Mouse (Mus musculus) urinary bladder, postnatal 25 days (tissue): Measurements from ENCODE around the gene Srrm3.

ENCODE experiments used
- DNase-seq: peaks from one replicate; pipeline ENCODE4 v3.0.0; 2022; ENCODE audit warnings: low spot score

Srrm3 gene

DNA sequence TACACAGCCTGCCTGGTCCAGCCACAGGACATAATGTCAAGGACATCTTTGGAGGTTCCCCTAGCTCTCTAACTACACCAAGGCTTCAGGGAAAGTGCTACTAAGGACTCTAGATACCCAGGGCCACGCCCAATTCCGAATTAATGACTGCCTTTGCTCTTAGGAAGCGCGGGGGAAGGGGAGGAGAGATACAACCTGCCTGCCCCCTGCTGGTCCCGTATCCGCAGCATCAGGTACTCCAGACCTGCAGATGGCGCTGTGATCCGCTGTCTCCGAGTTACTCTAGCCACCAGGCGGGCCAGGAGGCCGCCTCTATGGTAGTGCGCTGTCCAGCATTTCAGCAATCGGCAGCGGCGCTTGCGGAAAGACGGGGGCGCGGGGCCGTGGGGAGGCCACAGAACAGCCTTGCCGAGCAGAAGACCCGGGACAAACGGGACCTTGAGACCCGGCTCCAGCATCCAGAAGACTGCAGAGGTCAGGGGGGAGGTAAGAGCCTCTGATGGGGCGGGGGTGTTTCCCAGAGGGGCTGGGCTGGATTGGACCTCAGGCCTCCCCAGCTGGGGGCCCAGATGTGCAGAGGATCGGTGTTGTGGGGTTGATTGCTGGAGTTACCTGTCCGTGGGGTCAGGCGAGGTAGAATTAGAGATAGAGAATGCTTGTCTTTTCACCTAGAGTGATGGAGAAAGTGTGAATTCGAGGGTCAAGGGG lies at the start of gene Srrm3:
Srrm3 (plus strand) TSS at position 336 of the 708 bp plus-strand sequence.
- DNase-seq, result peak; percentile 94

DNA sequence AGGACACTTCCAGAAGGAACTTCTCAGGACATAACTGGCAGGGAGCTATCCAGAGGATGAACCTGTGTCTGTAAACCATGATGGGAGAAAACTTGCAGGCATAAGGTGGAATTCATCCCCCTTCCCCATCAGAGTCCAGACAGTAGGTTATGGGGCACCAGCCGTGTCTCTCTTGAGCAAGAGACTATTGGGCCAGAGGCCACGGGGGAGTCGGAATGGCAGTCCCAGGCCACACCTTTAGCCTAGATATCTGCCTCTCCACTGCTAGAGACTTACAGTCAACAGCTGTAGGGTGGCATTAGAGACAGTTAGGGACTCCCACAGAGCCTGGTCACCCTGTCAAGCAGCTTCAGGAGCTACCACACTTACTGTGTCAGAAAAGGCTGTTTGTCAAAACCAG lies 44.8 kb upstream of the Srrm3 start:
- DNase-seq, result no peak

DNA sequence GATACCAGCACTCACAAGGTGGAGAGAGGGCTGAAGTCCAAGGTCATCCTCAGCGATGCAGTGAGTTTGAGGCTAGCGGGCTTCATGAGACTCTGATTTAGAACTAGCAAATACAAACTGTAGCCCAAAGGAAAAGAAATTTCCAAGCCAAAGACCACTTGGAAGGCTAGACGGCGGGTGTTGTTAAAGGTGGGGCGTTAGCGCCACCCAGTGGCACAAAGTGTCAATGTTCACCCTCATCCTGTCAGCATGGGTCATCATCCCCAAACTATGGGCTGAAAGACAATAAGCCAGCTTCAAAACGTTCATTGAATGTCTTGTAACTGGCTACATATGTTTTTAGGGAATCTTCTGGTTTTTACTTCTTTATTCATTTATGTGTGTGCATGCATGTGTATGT lies 43.2 kb upstream of the Srrm3 start:
- peak; percentile 70 for DNase-seq

DNA sequence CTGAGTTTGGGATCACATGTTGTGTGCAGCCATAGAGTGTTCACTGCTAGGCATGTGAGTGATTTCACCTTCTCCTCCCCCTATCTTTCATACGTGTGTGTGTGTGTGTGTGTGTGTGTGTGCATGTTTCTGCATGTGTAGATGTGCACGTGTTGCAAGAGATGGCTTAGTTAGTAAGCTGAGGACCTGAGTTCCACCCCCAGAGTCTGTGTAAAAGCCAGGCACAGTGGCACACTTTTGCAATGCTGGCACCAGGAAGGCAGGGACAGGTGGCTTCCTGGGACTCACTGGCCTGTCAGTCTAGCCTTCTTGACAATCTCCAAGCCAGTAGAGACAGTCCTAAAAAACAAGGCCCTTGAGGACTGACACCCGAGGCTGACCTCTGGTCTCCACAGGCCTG lies 41.7 kb upstream of the Srrm3 start:
- DNase-seq, result no peak

DNA sequence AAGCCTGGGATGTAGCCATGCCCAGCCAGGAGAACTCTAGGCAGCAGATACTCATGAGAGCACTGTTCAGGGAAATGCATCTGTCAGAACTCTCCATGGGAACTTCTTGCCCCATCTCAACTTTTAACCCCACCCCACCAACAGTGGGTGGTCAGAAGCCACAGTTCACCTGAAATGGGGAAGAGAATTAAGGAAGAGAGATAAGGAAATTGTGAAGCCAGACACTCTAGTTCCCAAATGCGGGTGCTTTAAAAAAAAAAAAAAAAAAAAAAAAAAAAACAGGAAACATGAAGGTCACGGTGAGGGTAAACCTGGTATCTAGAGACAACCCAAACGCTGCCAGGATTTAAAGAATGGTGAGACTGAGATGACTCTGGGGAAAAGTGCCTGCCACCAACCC lies 34.2 kb upstream of the Srrm3 start:
- DNase-seq, result no peak

DNA sequence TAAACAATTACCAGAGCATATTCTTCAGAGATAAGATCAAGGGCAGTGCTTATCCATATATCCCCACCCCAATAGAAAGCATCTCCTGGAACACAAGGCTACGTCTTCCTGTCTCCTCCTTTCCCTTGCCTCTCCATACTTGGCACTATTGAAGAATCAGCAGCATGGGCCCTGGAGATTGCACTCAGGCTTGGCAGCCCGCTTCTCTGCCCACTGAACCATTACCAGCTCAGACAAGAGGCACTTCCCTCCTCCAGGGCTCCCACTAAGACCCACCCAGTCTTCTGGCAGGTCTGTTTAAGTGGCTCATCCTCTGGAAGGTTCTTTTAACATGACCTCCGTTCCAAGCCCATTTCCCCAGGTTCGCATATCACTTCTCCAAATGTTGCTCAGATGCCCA lies 30.1 kb upstream of the Srrm3 start:
- no peak for DNase-seq

DNA sequence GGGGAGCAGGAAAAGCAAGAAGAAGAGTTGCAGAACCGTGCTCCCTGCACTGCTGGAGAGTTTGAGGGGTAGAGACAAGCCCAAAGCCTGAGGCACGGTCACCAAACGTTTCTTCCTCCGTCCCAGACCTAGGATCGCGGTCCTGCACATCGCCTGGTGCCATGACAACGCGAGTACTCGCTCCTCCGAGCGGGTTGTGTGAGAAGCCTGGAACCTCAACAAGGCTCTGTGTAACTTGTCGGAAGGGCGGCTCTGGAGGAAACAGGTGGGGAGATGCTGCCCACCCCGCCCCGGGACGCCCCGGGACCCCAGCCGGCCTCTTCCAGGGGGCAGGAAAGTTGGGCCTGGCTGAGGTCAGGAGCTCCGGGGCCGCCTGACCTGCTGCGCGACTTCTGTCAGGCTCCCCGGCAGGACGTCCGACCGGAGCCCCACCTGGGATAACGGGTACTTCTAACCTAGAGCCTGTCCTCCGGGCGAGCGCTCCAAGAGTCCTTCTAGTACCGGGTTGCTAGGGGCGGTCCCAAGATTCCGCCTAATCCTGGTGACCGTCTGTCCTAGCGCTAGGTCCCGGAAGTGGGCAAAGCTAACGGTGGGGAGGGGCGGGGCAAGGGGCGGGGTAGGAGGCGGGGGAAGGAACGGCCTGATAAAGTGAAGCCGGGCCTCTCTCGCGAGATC lies 28.8 kb upstream of the Srrm3 start, which contains the start of gene Styxl1:
Styxl1 (minus strand) TSS at position 590 of the 675 bp plus-strand sequence.
- DNase-seq, result no peak

DNA sequence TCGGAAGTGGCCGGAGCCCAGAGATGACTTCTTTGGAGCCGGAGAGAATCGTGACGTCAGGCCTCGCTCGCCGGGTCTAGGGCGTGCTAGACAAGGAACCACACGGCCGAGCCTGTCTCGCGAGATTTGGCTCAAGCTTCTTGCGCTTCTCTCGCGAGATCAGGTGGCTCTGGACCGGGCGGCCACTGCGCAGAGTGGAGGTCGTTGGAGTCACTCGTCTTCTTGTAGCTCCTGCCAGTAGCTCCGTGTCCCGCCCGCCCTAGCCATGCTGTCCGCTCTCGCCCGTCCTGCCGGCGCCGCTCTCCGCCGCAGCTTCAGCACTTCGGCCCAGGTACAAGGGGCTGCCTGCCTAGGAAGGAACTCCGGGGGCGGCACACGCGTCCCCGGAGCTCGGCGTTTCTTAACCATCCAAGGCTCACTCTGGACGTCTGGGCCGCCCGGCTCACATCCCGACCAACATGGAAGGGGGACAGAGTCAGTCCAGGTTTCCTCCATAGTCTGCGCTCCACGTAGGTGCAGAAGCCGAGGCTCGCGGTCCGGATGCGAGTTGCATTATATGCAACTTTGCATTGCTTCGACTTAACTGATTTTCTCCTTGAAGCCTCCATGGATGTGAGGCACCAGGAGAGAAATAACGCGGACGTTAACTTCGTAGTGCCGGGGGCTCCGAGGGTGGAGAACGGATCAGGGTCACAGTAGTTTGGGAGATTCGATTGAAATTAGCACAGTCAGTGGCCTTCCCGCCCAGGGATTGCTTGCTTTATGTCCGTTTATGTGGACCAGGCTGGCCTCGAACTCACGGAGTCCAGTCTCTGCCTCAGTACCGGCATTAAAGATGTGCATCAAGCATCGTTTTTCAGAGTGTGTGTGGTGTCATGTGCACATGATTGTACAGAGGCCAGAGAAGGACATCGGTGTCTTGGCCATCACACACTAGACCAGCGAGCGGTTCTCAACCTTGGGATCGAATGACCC lies 27.9 kb upstream of the Srrm3 start, which contains the start of gene Mdh2:
Mdh2 (plus strand) TSS at position 10 of the 975 bp plus-strand sequence.
- DNase-seq, result peak; percentile 97

DNA sequence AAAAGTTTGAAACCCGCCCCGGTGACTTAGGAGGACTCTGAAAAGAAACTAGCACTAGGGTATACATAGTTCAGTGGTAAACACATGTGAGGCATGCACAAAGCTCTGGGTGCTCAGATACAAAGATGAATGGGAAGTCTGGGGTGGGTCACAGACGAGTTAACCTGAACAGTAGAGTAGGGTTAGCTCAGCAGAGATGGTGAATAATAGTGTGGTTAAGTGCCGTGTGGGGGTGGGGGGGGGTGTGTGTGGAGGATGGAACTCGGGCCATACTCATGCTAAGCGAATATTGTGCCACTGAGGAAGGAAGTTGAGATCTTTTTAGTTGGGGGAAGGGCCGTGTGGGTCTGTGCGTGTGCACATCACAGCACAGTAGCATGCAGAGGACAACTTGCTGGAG lies 26.4 kb upstream of the Srrm3 start:
- DNase-seq, result no peak

DNA sequence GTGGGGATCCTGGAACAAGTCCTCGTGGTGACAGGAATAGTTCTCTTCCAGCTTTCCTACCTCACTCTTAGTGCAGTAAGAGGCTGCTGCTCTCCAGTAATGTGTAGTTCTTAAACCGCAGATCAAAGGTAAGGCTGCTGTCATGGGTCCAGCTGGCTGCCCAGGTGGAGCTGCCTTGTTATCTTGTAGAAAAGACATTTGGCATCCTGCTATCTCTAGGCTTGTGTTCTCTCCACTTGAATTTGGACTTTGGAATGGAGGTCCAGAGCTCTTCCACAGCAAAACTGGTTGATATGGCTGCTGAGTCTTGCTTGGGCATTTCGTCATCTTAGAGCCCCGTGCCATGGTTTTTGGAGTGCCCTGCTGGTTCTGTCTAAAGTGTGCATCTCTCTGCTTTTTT lies 23.8 kb upstream of the Srrm3 start:
- DNase-seq, result no peak

DNA sequence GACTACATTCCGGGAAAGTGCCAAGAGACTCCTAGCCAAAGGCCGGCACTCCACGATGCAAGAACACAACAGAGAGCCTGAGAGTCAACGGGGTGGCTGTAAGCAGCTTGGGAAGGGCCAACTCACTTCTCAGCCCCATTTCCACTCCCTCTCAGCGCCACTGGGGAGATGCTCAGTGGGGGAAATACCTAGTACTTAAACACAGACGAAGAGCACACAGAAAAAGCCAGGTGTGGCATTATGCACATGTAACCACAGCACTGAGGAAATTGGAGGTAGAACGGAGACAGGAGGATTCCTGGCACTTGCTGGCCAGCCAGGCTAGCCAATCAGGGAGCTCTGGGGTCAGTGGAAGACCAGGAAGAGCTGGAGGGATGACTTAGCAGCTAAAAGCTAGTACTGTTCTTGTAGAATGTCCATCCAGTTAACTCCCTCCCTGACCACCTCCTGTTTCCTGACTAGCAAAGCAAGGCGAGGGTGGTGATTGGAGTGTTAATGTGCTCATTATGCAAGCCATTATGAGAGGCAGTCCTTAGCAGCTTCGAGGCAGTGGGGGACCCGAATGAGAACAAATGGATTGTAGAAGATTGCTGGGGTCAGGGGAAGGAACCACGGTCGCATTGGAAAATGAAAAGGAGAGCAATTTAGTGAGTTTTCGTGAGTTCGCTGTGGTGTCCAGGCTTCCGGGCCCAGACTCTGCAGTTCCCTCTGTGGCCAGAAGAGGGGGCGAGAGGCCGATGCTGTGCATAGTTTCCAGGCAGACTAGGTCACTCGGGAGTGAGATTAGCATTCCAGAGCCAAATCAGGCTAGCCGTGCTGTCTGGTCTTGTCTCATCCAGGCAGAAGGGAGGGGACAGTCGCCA lies 12.5 kb upstream of the Srrm3 start:
- peak; percentile 88 for DNase-seq

DNA sequence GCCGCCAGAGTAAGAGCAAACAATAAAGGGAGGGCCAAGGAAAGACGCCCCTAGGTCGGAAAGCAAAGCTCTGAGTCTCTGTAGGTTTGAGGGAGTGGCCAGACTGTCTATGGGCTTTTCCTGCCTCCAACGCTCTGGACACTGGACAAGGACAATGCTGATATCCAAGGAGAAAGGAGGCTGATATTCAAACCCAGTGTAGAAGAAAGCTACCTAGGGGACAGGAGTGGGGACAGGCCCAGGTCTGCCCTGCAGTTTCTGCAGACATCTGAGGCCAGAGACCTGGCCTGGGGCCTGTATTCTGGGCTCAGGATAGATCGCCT lies 11.9 kb upstream of the Srrm3 start:
- no peak for DNase-seq

DNA sequence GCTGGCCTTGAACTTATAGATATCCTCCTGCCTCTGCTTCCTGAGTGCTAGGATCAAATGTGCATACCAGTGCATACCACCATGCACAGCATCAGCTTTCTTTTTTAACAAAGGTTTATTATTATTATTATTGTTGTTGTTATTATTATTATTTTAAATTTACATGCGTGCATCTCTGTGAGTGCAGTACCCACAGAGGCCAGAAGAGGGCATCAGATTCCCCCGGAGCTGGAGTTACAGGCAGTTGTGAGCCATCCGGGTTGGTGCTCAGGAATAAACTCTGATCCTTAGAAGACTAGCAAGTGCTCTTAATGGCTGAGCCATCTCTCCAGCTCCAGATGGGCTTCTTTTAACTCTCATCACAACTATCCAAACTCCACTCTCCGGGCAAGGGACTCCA lies 6.9 kb upstream of the Srrm3 start:
- no peak for DNase-seq

DNA sequence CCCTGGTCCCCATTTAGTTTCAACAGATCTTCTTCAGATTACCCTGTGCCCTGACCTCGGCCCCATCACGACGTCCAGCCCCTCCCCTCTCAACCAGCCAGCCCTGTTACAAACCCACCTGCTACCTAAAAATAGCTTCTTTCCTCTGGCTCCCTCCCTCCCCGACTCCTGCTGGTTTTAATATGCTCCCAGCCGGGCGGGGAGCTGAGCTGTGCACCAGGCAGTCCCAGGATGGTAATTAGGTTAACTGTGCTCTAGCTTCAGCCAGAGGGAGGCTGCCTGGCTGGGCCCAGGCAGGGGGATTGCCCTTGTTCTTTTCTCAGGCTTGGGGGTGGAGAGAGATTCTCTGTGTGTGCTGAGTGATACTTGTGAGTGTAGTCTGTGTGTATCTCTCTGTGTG lies 5.8 kb upstream of the Srrm3 start:
- DNase-seq, result no peak

DNA sequence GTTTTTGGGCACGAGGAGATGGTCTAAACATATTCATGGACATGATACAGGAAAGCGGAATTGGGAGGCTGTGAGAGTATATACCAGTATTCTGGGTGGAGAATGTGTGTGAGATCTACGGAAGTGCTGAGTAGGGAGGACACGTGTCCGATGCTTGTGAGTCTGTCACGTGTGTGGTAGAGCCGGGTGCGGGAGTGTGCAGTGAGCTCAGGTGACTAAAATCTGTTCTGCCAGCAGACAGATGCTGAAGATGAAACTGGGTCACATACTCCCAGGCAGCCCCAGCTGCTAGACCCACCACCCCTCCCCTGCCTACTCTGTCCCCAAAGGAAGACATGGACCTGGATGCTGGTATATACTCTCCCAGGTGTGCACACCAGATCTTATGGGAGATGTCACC lies 4.0 kb upstream of the Srrm3 start:
- DNase-seq, result no peak

DNA sequence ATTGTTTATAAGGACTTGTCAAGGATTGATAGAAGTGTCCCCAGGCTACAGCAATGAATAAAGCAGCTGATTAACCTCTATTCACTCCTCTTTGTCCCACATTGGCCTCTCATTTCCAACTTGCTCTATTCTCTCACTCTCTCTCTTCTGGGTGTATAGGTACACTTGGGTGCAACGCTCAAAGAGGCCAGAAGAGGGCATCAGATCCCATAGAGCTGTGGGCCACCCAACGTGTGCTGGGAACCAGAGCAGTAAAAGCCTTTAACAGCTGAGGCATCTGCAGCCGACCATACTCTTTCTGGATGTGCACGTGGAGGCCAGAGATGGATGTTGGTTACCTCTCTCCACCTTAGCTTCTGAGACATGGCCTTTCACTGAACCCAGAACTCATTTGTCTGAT lies 3.6 kb upstream of the Srrm3 start:
- no peak for DNase-seq

DNA sequence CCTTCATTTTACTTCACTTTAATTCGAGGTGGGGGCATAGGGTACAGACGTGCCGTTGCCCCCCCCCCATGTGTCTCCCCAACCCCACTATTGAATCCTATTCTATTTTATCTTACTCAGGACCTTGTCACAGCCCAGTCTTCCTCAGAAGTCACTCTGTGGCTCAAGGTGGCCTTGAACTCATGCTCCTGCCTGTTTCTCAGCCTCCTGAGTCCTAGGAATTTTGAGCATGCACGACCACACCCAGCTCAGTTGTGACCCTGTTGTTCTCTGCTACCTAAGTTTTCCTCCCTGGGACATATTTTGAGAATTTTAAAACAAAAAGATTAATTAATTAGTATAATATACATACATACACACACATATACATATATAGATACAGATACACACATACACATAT lies 3.0 kb upstream of the Srrm3 start:
- no peak for DNase-seq

DNA sequence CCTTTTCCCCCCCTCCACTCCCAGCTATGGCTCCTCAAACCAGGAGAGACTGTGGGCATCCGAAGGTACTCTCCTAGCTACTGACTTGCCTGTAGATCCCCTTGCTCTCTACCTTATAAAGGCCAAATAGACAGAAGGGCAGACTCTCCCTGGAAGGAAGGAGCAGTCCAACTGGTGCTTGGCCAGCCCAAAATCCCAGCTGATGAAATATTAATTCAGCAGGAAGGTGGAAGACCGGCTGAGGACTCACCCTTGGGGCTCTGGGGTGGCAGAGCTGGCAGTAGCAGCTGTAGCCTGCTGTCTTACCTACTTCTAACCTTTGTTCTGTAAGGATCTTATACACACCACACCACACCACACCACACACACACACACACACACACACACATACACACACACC lies 2.0 kb upstream of the Srrm3 start:
- DNase-seq, result no peak

DNA sequence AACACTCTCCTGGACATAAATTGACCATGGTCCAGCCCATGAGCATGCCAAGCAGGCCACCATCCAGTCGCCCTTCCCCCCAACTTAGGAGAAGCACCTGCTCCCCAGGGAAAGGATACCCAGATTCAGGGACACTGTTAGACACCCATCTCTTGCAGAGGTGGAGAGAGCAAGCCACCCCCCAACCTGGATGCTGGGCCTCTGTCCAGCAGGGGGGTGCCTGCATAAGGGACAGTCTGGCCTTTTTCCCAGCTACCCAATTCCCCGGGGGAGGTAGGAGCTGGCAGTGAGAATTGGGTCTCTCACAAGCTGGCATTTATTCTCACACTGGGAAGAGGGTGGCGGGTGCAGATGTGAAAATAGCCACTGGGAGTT lies 560 bp downstream of the Srrm3 start:
- DNase-seq, result no peak

DNA sequence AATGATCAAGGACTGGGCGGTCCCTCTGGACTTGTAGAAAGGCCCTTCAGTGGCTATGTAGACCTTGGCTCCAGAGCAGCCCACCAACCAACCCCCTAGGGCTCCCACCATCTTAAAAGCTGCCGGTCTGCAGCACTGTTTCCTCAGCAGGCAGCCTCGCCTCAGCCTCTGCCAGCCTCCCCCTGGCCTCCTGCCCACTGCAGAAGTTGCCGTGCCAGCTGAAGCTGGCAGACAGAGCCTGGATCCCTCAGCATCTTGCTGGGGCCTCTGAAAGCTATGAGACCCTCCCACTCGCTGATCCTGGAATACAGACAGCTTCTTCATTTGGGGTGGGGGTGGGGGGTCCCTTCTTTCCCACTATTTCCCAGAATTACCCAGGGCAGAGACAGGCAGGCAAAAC lies 6.3 kb downstream of the Srrm3 start:
- DNase-seq, result no peak

DNA sequence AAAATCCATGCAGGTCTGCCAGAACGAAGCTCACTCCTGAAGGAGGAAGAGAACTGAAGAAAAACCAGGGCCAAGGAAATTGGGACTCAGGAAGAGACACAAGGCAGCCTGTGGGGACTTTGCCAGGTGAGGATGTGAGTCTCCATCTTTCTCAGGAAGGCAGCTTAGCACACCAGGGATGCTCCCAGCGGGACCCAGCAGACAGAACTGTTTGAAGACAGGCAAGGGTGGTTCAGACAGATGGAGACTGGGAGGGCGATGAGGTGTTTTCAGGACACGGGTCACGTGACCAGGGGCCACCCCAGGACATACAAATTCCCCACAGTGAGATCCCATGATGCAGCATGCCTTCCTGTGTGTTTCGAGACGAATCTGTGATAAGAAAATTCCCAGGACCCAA lies 11.8 kb downstream of the Srrm3 start:
- DNase-seq, result no peak
